Comparison of ENCODE assay signal across 8 mouse cellular contexts in genomic region chr2:8754142-8754541, GRCm38 (mm10).
DNase-seq lines count a peak whose midpoint lies in the region; ATAC-seq and TF ChIP-seq lines count a peak whose summit lies in the region.

No protein-coding gene starts in this region.

- peak; percentile 51; the same call in 1 of the 2 replicates for TF ChIP-seq CTCF in cerebellum, adult 2 months (IDR thresholded peaks at IDR 0.05; ENCODE audit: borderline replicate concordance, insufficient read depth, low read depth, low read length)
- peak; percentile 34 for TF ChIP-seq CTCF in C2C12 (IDR thresholded peaks at IDR 0.05; ENCODE audit: control insufficient read depth, insufficient read depth, insufficient read length)
- peak; percentile 85 for TF ChIP-seq CTCF in forebrain, postnatal 0 days (IDR thresholded peaks at IDR 0.05; ENCODE audit: low read depth)
- peak; percentile 83 for TF ChIP-seq CTCF in layer of hippocampus, adult 2 months (conservative IDR thresholded peaks at IDR 0.05)
- peak; percentile 88 for TF ChIP-seq CTCF in stomach, postnatal 0 days (IDR thresholded peaks at IDR 0.05; ENCODE audit: low read depth)

- no peak overlapping the region for H3K4me2 ChIP-seq in forebrain, postnatal 0 days (ENCODE audit: low read depth)
- H3K4me2 ChIP-seq in stomach, postnatal 0 days (replicated peaks; ENCODE audit: low read depth): no peak overlapping the region

- no peaks in the 10 kb centered on the region for H3K27me3 ChIP-seq in cerebellum, adult 2 months (ENCODE audit: control insufficient read depth, insufficient read depth, low read length)
- H3K27me3 ChIP-seq in C2C12 (ENCODE audit: control insufficient read depth, insufficient read depth, insufficient read length): no peaks in the 10 kb centered on the region
- no peaks in the 10 kb centered on the region for H3K27me3 ChIP-seq in forebrain, postnatal 0 days (ENCODE audit: insufficient read depth, low read length)
- no peaks in the 10 kb centered on the region for H3K27me3 ChIP-seq in stomach, postnatal 0 days (ENCODE audit: control insufficient read depth, insufficient read depth, low read length)

- no peaks in the 10 kb centered on the region for H3K36me3 ChIP-seq in C2C12 (ENCODE audit: control insufficient read depth, insufficient read depth)
- H3K36me3 ChIP-seq in forebrain, postnatal 0 days (ENCODE audit: insufficient read depth): no peaks in the 10 kb centered on the region
- no peaks in the 10 kb centered on the region for H3K36me3 ChIP-seq in stomach, postnatal 0 days (ENCODE audit: control insufficient read depth, insufficient read depth, low read length)

- no peak for TF ChIP-seq POLR2A in cerebellum, adult 2 months (IDR thresholded peaks at IDR 0.05; ENCODE audit: borderline replicate concordance, insufficient read depth, low read length)

- no peaks in the 10 kb centered on the region for H3K79me2 ChIP-seq in C2C12 (ENCODE audit: control insufficient read depth, insufficient read depth)

- H3K4me3 ChIP-seq in cerebellum, adult 2 months (replicated peaks; ENCODE audit: insufficient read depth, low read depth, low read length): no peak overlapping the region
- H3K4me3 ChIP-seq in C2C12 (ENCODE audit: insufficient read depth, poor library complexity, severe bottlenecking): no peak overlapping the region
- H3K4me3 ChIP-seq in forebrain, postnatal 0 days (ENCODE audit: low read depth, low read length): no peak overlapping the region
- no peak overlapping the region for H3K4me3 ChIP-seq in layer of hippocampus, adult 2 months
- H3K4me3 ChIP-seq in stomach, postnatal 0 days (ENCODE audit: low read depth, low read length): no peak overlapping the region

- 23% methylated on average over 1 of the region's 1 CpGs for WGBS in cerebellum, adult 2 months
- WGBS in forebrain, postnatal 0 days: 6% methylated on average over 1 of the region's 1 CpGs
- WGBS in stomach, postnatal 0 days: 8% methylated on average over 1 of the region's 1 CpGs

- peak; percentile 8 to 19 for DNase-seq in cerebellum, adult 2 months
- no peak for DNase-seq in cerebellum, adult 9-11 months
- DNase-seq in c-Kit-positive CD71-negative TER-119-negative erythroid progenitor cells, embryonic 14.5 days (ENCODE audit: low read depth): peak; percentile 14
- DNase-seq in forebrain, postnatal 0 days: peak; percentile 74
- DNase-seq in layer of hippocampus, adult 2 months (ENCODE audit: low spot score in 2 of 2): peak; percentile 2 to 17
- DNase-seq in stomach, postnatal 0 days (ENCODE audit: low spot score): peak; percentile 23

- H3K79me3 ChIP-seq in C2C12 (ENCODE audit: low read depth): no peaks in the 10 kb centered on the region

- H3K9ac ChIP-seq in forebrain, postnatal 0 days: no peak overlapping the region
- no peak overlapping the region for H3K9ac ChIP-seq in stomach, postnatal 0 days (ENCODE audit: low read length)

- H3K27ac ChIP-seq in cerebellum, adult 2 months (ENCODE audit: insufficient read depth, low read length): no peak overlapping the region
- H3K27ac ChIP-seq in forebrain, postnatal 0 days (ENCODE audit: low read depth, low read length): no peak overlapping the region
- H3K27ac ChIP-seq in layer of hippocampus, adult 2 months: no peak overlapping the region
- no peak overlapping the region for H3K27ac ChIP-seq in stomach, postnatal 0 days (replicated peaks)

- H3K4me1 ChIP-seq in cerebellum, adult 2 months (ENCODE audit: control insufficient read depth, insufficient read depth, low read length): no peaks in the 10 kb centered on the region
- no peaks in the 10 kb centered on the region for H3K4me1 ChIP-seq in forebrain, postnatal 0 days (ENCODE audit: insufficient read depth)
- H3K4me1 ChIP-seq in stomach, postnatal 0 days (replicated peaks; ENCODE audit: control insufficient read depth, insufficient read depth): no peaks in the 10 kb centered on the region

- no peak for TF ChIP-seq EP300 in stomach, postnatal 0 days (optimal IDR thresholded peaks at IDR 0.05)

- no peaks in the 10 kb centered on the region for H3K9me3 ChIP-seq in forebrain, postnatal 0 days (ENCODE audit: low read length)
- H3K9me3 ChIP-seq in stomach, postnatal 0 days (ENCODE audit: control insufficient read depth, low read length): no peaks in the 10 kb centered on the region

- peak; percentile 64; the same call in 1 of the 2 replicates for ATAC-seq in forebrain, postnatal 0 days
- ATAC-seq in megakaryocyte, adult 5-6 weeks (ENCODE audit: poor library complexity, severe bottlenecking): peak; percentile 47; the same call in 1 of the 2 replicates
- no peak for ATAC-seq in stomach, postnatal 0 days (ENCODE audit: low FRiP score, low TSS enrichment)

- no peak overlapping the region for H3ac ChIP-seq in C2C12 (ENCODE audit: control insufficient read depth, insufficient read length, low read depth)

TF ChIP-seq in C2C12, 6 proteins besides CTCF, POLR2A, EP300 and RAD21:
- TF ChIP-seq MAX (IDR thresholded peaks at IDR 0.05) (no peak), MYOG (IDR thresholded peaks at IDR 0.05; ENCODE audit: control insufficient read depth, extremely low read depth, insufficient read length) (no peak), FOSL1 (IDR thresholded peaks at IDR 0.05; ENCODE audit: insufficient read depth, low read length, poor library complexity, severe bottlenecking) (no peak), CEBPB (IDR thresholded peaks at IDR 0.05; ENCODE audit: low read depth) (no peak), USF1 (IDR thresholded peaks at IDR 0.05; ENCODE audit: low read depth) (no peak), MYOD1 (IDR thresholded peaks at IDR 0.05; ENCODE audit: control insufficient read depth, insufficient read length, low read depth) (no peak)

Comparison
In these comparisons a context has a peak if more than half of its experiments do, and no peak if none do; other contexts are left out.
1. CTCF ChIP-seq: peak in every context shown above with its lines; median percentile 88 in stomach, postnatal 0 days; 85 in forebrain, postnatal 0 days; 83 in layer of hippocampus, adult 2 months; 51 in cerebellum, adult 2 months; 34 in C2C12.